Mouse (Mus musculus) heart, adult 2 months (tissue): ENCODE measurements around the gene H2al1j.

ENCODE experiments used
- CTCF ChIP-seq: fragments of 200-600 bp; IDR thresholded peaks from 2 replicates; pipeline ENCODE4 v1.8.1; 2022; ENCODE audit warnings: antibody characterized with exemption, mild to moderate bottlenecking, moderate library complexity
- EP300 ChIP-seq: fragments of 200-500 bp; IDR thresholded peaks from 2 replicates; pipeline ENCODE4 v1.6.1; 2011; ENCODE audit warnings: low read depth, low read length, control low read depth; ENCODE audit not compliant: insufficient read depth

DNA sequence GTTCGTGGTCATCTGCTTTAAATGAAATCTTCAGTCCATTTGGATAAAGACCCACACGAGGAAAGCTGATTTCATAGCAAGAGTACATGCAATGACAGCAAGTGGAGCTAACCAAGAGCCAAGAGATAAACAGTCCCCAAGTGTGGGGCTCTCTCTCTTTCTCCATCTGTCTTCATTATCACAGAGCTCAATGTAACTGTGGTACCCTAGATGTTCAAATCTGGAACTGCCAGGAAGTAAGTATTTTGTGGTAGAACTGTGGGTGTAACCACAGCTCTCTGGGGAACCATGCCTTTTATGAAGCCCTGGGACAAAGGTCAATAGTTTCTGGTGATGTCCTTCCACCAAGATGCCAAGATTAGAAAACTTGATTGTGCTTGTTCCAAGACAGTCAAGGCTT is 46.9 kb upstream of the H2al1j start:
- TF ChIP-seq CTCF (no peak), EP300 (no peak)
